Mouse (Mus musculus): ENCODE data around the gene Nkpd1.
"Not testable (repeated sequence)": the region's sequence is repeated elsewhere in the genome, so short reads cannot be mapped to it uniquely, and the experiment has no call there.

Gene Nkpd1

GRCm38 (mm10) chr7:19506969-19507611, 10.5 kb upstream of the Nkpd1 start:
- DNase-seq (ENCODE audit: low spot score), result peak; percentile 77

- DNase-seq (ENCODE audit: low spot score), result peak; percentile 35
Measured at GRCm38 (mm10) chr7:19507612-19507981, 10.0 kb upstream of the Nkpd1 start.

GRCm38 (mm10) chr7:19508150-19508923, 9.3 kb upstream of the Nkpd1 start, which contains the start of the genes Bloc1s3 and Trappc6a:
Gene Bloc1s3, minus strand, starts transcription at chr7:19508367.
Gene Trappc6a, plus strand, starts transcription at chr7:19508395.
- DNase-seq (ENCODE audit: low spot score), result peak; percentile 97

GRCm38 (mm10) chr7:19508924-19509568, 8.6 kb upstream of the Nkpd1 start:
- peak; percentile 53 for DNase-seq (ENCODE audit: low spot score)

- DNase-seq (ENCODE audit: low spot score), result no peak
Measured at GRCm38 (mm10) chr7:19509786-19510185, 7.9 kb upstream of the Nkpd1 start.

GRCm38 (mm10) chr7:19511934-19512333, 5.7 kb upstream of the Nkpd1 start:
- not testable (repeated sequence) for DNase-seq (ENCODE audit: low spot score)

- no peak for DNase-seq (ENCODE audit: low spot score)
Measured at GRCm38 (mm10) chr7:19512353-19512752, 5.3 kb upstream of the Nkpd1 start.

GRCm38 (mm10) chr7:19520032-19520431, 2.4 kb downstream of the Nkpd1 start:
- no peak for DNase-seq (ENCODE audit: low spot score)

GRCm38 (mm10) chr7:19523017-19523756, 5.5 kb downstream of the Nkpd1 start:
- no peak for DNase-seq (ENCODE audit: low spot score)

GRCm38 (mm10) chr7:19523757-19524419, 6.2 kb downstream of the Nkpd1 start:
- DNase-seq (ENCODE audit: low spot score), result peak; percentile 75

- DNase-seq (ENCODE audit: low spot score), result no peak
Measured at GRCm38 (mm10) chr7:19524420-19525104, 6.9 kb downstream of the Nkpd1 start.

GRCm38 (mm10) chr7:19525105-19525481, 7.5 kb downstream of the Nkpd1 start:
- DNase-seq (ENCODE audit: low spot score), result no peak

- no peak for DNase-seq (ENCODE audit: low spot score)
Measured at GRCm38 (mm10) chr7:19531077-19531476, 13.4 kb downstream of the Nkpd1 start.

GRCm38 (mm10) chr7:19532240-19532639, 14.6 kb downstream of the Nkpd1 start:
- no peak for DNase-seq (ENCODE audit: low spot score)

GRCm38 (mm10) chr7:19534676-19535075, 17.0 kb downstream of the Nkpd1 start:
- DNase-seq (ENCODE audit: low spot score), result no peak

GRCm38 (mm10) chr7:19540771-19541566, 23.3 kb downstream of the Nkpd1 start:
- DNase-seq (ENCODE audit: low spot score), result no peak

- no peak for DNase-seq (ENCODE audit: low spot score)
Measured at GRCm38 (mm10) chr7:19541681-19542154, 24.1 kb downstream of the Nkpd1 start.

- DNase-seq (ENCODE audit: low spot score), result no peak
Measured at GRCm38 (mm10) chr7:19542155-19542691, 24.6 kb downstream of the Nkpd1 start.

GRCm38 (mm10) chr7:19543584-19543983, 25.9 kb downstream of the Nkpd1 start:
- DNase-seq (ENCODE audit: low spot score), result peak; percentile 34

- no peak for DNase-seq (ENCODE audit: low spot score)
Measured at GRCm38 (mm10) chr7:19546007-19546406, 28.4 kb downstream of the Nkpd1 start.

Data from embryo, embryonic 10.5 days (tissue).